18 mouse cellular contexts compared by ENCODE assay signal in the genomic region with DNA sequence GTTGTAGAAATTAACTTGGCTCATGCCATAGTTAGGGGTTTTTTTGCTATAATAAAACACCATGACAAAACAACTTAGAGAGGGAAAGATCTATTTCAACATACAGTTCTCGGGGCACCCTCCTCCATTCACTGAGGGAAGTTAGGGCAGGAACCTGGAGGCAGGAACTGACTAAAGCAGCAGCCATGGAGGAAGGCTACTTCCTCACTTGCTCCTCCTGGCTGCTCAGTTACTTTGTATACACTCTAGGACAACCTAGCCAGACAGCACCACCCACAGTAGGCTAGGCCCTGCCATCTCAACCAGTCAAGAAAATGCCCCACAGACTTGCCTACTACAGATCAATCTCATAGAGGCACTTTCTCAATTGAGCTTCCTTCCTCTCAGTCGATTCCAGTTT. TPM values are rescaled to one million over a fixed set of nuclear protein-coding genes. Genes with fewer than 3 reads are reported as not detected.
DNase-seq lines count a peak whose midpoint lies in the region; ATAC-seq and TF ChIP-seq lines count a peak whose summit lies in the region.
"Had no signal": no experiment of that assay in that cellular context is flagged by ENCODE, and none has a peak within 500 bp of the region (broad histone marks: within the 10 kb centered on the region; RNA-seq: fewer than 3 reads in every experiment).

No protein-coding gene starts in this region.

- DNase-seq in liver, adult 2 months (ENCODE audit: extremely low read depth, low read depth, low spot score) = peak; percentile 18
- DNase-seq in liver, embryonic 11.5 days (ENCODE audit: low spot score) = no peak
- DNase-seq in 416B (ENCODE audit: low read depth) = peak; percentile 52
- no peak for DNase-seq in adrenal gland, adult (ENCODE audit: inconsistent age in 2 of 2, low spot score in 1 of 2)
- no peak for DNase-seq in layer of hippocampus, postnatal 10 days (ENCODE audit: low spot score in 2 of 2)
- DNase-seq: adrenal gland, postnatal 10 days; cerebellum, adult 11-12 months; cerebellum, adult 9-10 months; cerebellum, postnatal 25 days; gastrocnemius, postnatal 14 days; heart, postnatal 10 days; heart, postnatal 4 days had no signal

- H3K4me2 ChIP-seq in liver, embryonic 11.5 days = no peak overlapping the region
- H3K4me2 ChIP-seq: embryonic facial prominence, embryonic 12.5 days; forebrain, embryonic 15.5 days; hindbrain, embryonic 12.5 days had no signal

- no peaks in the 10 kb centered on the region for H3K4me1 ChIP-seq in liver, adult 2 months (ENCODE audit: control insufficient read depth, insufficient read depth, low read length)
- H3K4me1 ChIP-seq in liver, embryonic 11.5 days (replicated peaks; ENCODE audit: control insufficient read depth, insufficient read depth, low read length) = no peaks in the 10 kb centered on the region
- H3K4me1 ChIP-seq: embryonic facial prominence, embryonic 12.5 days; forebrain, embryonic 15.5 days; hindbrain, embryonic 12.5 days had no signal

- no peak overlapping the region for H3K9ac ChIP-seq in liver, adult 2 months (ENCODE audit: low read depth, low read length)
- H3K9ac ChIP-seq in liver, embryonic 11.5 days (ENCODE audit: low read depth, low read length) = no peak overlapping the region
- H3K9ac ChIP-seq: embryonic facial prominence, embryonic 12.5 days; forebrain, embryonic 15.5 days; hindbrain, embryonic 12.5 days had no signal

- no peak for TF ChIP-seq POLR2A in liver, adult 2 months (IDR thresholded peaks at IDR 0.05; ENCODE audit: extremely low read depth, insufficient read depth, low read length)

- no peak overlapping the region for H3K27ac ChIP-seq in liver, adult 2 months (replicated peaks; ENCODE audit: insufficient read depth, low read depth, low read length)
- no peak overlapping the region for H3K27ac ChIP-seq in liver, embryonic 11.5 days (ENCODE audit: low read depth, low read length)
- H3K27ac ChIP-seq in macrophage = peak overlapping the region; percentile 41
- H3K27ac ChIP-seq: embryonic facial prominence, embryonic 12.5 days; forebrain, embryonic 15.5 days; hindbrain, embryonic 12.5 days had no signal

- no peak for ATAC-seq in liver, embryonic 11.5 days (replicated peaks; ENCODE audit: low FRiP score)
- ATAC-seq in neutrophil, adult 5-6 weeks (ENCODE audit: extremely low read depth, insufficient number of reproducible peaks, low FRiP score, poor library complexity, severe bottlenecking) = peak; percentile 51; the same call in 1 of the 2 replicates
- ATAC-seq: forebrain, embryonic 15.5 days; hindbrain, embryonic 16.5 days had no signal

- no peaks in the 10 kb centered on the region for H3K79me2 ChIP-seq in liver, adult 2 months (ENCODE audit: control insufficient read depth, insufficient read depth, low read length)
- peaks cover 13% of the 10 kb centered on the region; the same call in 1 of the 2 replicates for H3K79me2 ChIP-seq in macrophage (ENCODE audit: inconsistent target)

- no peaks in the 10 kb centered on the region for H3K9me3 ChIP-seq in liver, embryonic 11.5 days (ENCODE audit: control insufficient read depth, low read length)
- H3K9me3 ChIP-seq: embryonic facial prominence, embryonic 12.5 days; forebrain, embryonic 15.5 days; hindbrain, embryonic 12.5 days had no signal

- TF ChIP-seq CTCF in liver, adult 2 months (IDR thresholded peaks at IDR 0.05; ENCODE audit: low read depth, low read length) = no peak

- H3K36me3 ChIP-seq in liver, adult 2 months (ENCODE audit: control insufficient read depth, insufficient read depth, low read length) = peaks cover 56% of the 10 kb centered on the region
- H3K36me3 ChIP-seq in liver, embryonic 11.5 days (ENCODE audit: control insufficient read depth, insufficient read depth, low read length) = peaks cover 24% of the 10 kb centered on the region
- peaks cover 26% of the 10 kb centered on the region; the same call in 1 of the 2 replicates for H3K36me3 ChIP-seq in macrophage (ENCODE audit: inconsistent target)

- WGBS in liver, adult 2 months = 84% methylated on average over 2 of the region's 2 CpGs
- WGBS in liver, embryonic 11.5 days = 88% methylated on average over 2 of the region's 2 CpGs
- WGBS in macrophage (ENCODE audit: missing documents) = 34% methylated on average over 2 of the region's 2 CpGs

- no peaks in the 10 kb centered on the region for H3K27me3 ChIP-seq in liver, adult 2 months (ENCODE audit: control insufficient read depth, insufficient read depth, low read length)
- H3K27me3 ChIP-seq in liver, embryonic 11.5 days (replicated peaks; ENCODE audit: control insufficient read depth, insufficient read depth, low read length) = no peaks in the 10 kb centered on the region
- H3K27me3 ChIP-seq: embryonic facial prominence, embryonic 12.5 days; forebrain, embryonic 15.5 days; hindbrain, embryonic 12.5 days had no signal

- H3K4me3 ChIP-seq in liver, adult 2 months (ENCODE audit: insufficient read depth, low read depth, low read length) = no peak overlapping the region
- no peak overlapping the region for H3K4me3 ChIP-seq in liver, embryonic 11.5 days (ENCODE audit: low read depth, low read length)
- H3K4me3 ChIP-seq in macrophage (ENCODE audit: inconsistent target) = no peak overlapping the region
- H3K4me3 ChIP-seq: embryonic facial prominence, embryonic 12.5 days; forebrain, embryonic 15.5 days; hindbrain, embryonic 12.5 days had no signal

RNA-seq across cellular contexts. Expression of a gene that starts 55.9 kb away (rescaled TPM):
- total RNA-seq in liver, adult 2 months (2014; rRNA removed) = 15.0 and 25.9 TPM in 2 replicates
- polyA plus RNA-seq in liver, adult 2 months (2012; rRNA removed) = 65.5 and 79.2 TPM in 2 replicates
- polyA plus RNA-seq in liver, embryonic 11.5 days (2014; fragmentation: Nextera tagmentation; extraction: Ambion mirVana) = 58.7 and 59.7 TPM in 2 replicates
- total RNA-seq in macrophage (2018; cell fraction: chromatin; rRNA removed) = 100 to 1,000 TPM; 128 to 306 (median 203) TPM
- 100 to 1,000 TPM in 1 of 26 experiments, 10 to 100 TPM in 25; 56.9 to 101 (median 70.0) TPM for total RNA-seq in macrophage (2018; cell fraction: cytosol; rRNA removed)
- 100 to 1,000 TPM in 25 of 26 experiments, 10 to 100 TPM in 1; 99.8 to 208 (median 153) TPM for total RNA-seq in macrophage (2018; cell fraction: nucleus; rRNA removed)
- 63.8 to 102 TPM (median 64.5 TPM) in 3 replicates for polyA plus RNA-seq in macrophage (2018)
- total RNA-seq in neutrophil, adult 5-6 weeks (2017) = 179 and 200 TPM in 2 replicates
- total RNA-seq in layer of hippocampus, postnatal 10 days (2021) = 100 to 1,000 TPM; 104 to 106 TPM

Comparison
In these comparisons a context has a peak if more than half of its experiments do, and no peak if none do; other contexts are left out.
1. DNase-seq: peak in liver, adult 2 months (single experiment) and 416B (single experiment); none in liver, embryonic 11.5 days (single experiment), adrenal gland, adult (0 of 2) and layer of hippocampus, postnatal 10 days (0 of 2).